Mouse (Mus musculus) kidney, embryonic 15.5 days (tissue): ENCODE results near the gene E330034G19Rik. TPM values are rescaled to one million over a fixed set of nuclear protein-coding genes. Genes with fewer than 3 reads are reported as not detected.
A peak's percentile ranks its signal among the peaks of the same experiment; 100 is the strongest.

Experiments used
- ATAC-seq: fragments of 200-750 bp; cut with Nextera tagmentation; replicated peaks from 2 replicates; pipeline ENCODE4 v1.8.0; 2017; ENCODE audit warnings: moderate TSS enrichment; ENCODE audit not compliant: low FRiP score
- H3K27ac ChIP-seq: fragments of 300-500 bp; sonication (generic); 2 replicates; pipeline ENCODE4 v1.5.1; 2015; ENCODE audit warnings: mild to moderate bottlenecking, inconsistent platforms
- H3K27me3 ChIP-seq: fragments of 300-500 bp; sonication (generic); 2 replicates; pipeline ENCODE4 v1.6.1; 2015; ENCODE audit warnings: inconsistent platforms
- H3K36me3 ChIP-seq: fragments of 300-500 bp; sonication (generic); 2 replicates; pipeline ENCODE4 v1.6.1; 2015; ENCODE audit warnings: inconsistent platforms
- H3K4me1 ChIP-seq: fragments of 300-500 bp; sonication (generic); 2 replicates; pipeline ENCODE4 v1.6.1; 2015; ENCODE audit warnings: inconsistent platforms
- H3K4me2 ChIP-seq: fragments of 300-500 bp; sonication (generic); 2 replicates; pipeline ENCODE4 v1.6.1; 2015; ENCODE audit warnings: moderate library complexity, mild to moderate bottlenecking, inconsistent platforms
- H3K4me3 ChIP-seq: fragments of 300-500 bp; sonication (generic); replicated peaks from 2 replicates; pipeline ENCODE4 v1.5.1; 2015; ENCODE audit warnings: mild to moderate bottlenecking, inconsistent platforms
- H3K9ac ChIP-seq: fragments of 300-500 bp; sonication (generic); 2 replicates; pipeline ENCODE4 v1.6.1; 2015; ENCODE audit warnings: mild to moderate bottlenecking, inconsistent platforms
- H3K9me3 ChIP-seq: fragments of 300-500 bp; sonication (generic); replicated peaks from 2 replicates; pipeline ENCODE4 v1.6.1; 2016; ENCODE audit warnings: inconsistent platforms
- WGBS: fragments of 180-500 bp; shearing (Covaris S2); methylation state at CpG from one replicate; pipeline ENCODE4 v1.1.7; 2015; ENCODE audit warnings: mixed read lengths; 5-methylcytosine and 5-hydroxymethylcytosine counted together
- polyA plus RNA-seq: library from polyadenylated mRNA; unstranded; fragments of >200 nt; fragmentation: Nextera tagmentation; extraction: Ambion mirVana; gene quantifications from 2 replicates; pipeline ENCODE4 v1.2.1, GENCODE M21; 2015

The E330034G19Rik gene
- polyA plus RNA-seq: not detected in 2 replicates

DNA sequence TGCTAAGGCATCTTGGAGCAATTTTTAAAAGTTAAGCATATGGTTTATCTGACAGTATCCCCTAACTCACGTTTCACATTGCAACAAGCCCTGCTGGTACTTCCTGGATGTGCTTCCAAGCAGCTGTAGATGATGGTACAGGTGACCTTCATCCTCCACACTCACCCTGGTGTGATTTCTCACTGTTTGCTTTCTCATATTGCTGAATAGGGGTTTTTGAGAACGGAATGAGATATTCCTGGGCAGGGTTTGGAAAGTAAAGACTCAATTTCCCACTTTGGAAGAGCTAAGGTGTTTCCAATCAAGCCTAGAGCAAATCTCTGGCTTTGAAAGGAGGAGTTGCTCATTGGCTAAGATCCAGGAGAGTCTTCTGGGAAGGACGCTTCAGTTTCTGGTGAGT lies at the start of gene E330034G19Rik:
TSS of gene E330034G19Rik (plus strand) at position 301 of the 400 bp plus-strand sequence.
- Histone ChIP-seq H3K4me3 (no peak within 1 kb of the TSS), H3K4me1 (no peaks in the 10 kb centered on the region), H3K9ac (no peak within 1 kb of the TSS), H3K9me3 (no peaks in the 10 kb centered on the region), H3K4me2 (no peak within 1 kb of the TSS), H3K36me3 (no peaks in the 10 kb centered on the region), H3K27me3 (no peaks in the 10 kb centered on the region), H3K27ac (no peak within 1 kb of the TSS)
- no peak for ATAC-seq
- WGBS: 58% methylated on average over 3 of the region's 3 CpGs

DNA sequence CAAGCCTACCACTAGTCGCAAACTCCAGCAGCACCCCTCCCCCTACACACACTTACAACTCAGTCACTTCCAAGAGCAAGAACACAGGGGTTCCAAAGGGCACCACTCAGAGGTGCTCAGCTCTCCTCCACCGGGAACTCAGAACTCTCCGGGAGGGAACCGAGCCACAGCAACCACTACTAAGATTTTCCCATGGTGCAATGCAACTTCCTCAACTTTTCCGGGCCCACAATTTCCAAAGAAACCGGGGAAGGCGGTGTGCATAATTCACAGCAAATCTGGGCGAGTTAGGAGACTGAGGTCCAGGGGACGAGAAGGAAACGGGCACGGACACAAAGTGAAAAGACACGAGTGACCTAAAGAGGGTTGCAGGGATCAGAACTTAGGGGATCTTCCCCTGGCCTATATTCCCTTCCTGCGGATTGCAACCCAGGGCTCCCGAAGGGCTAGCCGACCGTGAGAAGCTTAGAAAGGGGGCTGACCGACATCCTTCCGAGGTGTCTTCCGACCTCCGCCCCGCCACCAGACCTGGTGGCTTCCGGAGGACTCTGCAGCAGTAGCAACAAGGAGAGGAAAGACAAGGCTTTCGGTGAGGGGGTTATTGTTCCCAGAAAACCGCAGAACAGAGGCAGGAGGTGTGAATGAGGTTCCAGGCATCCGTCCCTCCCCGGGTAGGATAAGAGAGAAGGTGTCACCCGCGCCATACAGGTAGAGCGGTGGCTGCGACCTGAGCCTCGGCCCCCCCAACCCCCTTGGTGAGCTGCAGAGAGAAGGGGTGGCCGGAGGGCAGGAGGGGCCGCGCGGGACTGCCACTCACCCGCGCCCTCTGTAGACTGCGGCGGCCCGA lies 48.5 kb upstream of the E330034G19Rik start:
- WGBS: under 1% methylated on average over 40 of the region's 40 CpGs
- peak; percentile 59; the same call in 1 of the 2 replicates for ATAC-seq

DNA sequence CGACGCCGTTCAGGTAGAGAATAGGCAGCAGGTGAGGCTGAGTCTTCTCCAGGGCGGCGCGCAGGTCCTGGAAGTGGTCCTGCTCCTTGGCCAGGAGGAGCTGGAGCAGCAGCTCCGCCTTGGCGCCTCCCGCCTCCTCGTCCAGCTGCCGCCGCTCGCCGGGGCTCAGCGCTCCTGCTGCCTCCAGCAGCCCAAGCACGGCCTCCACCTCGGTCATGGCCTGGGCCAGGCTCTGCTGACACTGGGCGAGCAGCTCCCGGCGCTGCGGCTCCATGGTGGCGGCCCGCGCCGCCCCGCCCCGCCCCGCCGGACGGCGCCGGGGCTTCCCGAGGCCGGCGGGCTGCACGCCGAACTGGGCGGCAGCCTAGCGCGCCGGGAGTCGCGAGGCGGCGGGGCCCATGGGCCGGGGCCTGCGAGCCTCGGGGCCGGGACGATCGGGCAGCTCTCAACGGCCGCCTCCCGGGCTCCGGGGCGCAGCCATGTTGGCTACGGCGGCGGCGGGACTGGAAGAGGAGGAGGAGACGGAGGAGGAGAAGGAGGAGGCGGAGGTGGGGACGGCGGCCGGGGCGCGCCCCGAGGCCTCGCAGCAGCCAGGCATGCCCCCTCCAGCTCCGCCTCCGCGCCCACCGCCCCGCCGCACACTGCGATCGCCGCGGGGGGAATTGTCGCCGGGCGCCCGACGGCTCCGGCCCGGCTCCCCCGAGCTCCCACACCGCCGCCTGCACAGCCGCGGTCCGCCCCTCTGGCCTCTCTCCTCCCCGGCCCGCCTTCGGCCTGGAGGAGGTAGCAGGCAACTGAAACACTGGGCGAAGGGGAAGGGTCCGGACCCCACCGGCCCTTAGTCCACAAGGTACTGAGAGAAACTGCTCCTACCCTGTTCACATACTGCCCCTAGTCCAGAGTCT lies 47.6 kb upstream of the E330034G19Rik start, which contains the start of gene Dlg5:
TSS of gene Dlg5 (minus strand) at position 744 of the 905 bp plus-strand sequence.
- Histone ChIP-seq H3K4me3 (peak within 1 kb of the TSS; percentile 84), H3K9me3 (no peaks in the 10 kb centered on the region), H3K4me1 (peaks cover 19% of the 10 kb centered on the region), H3K9ac (peak within 1 kb of the TSS; percentile 81), H3K27ac (peak within 1 kb of the TSS; percentile 94), H3K4me2 (peak within 1 kb of the TSS; percentile 91), H3K36me3 (peaks cover 14% of the 10 kb centered on the region), H3K27me3 (no peaks in the 10 kb centered on the region)
- peak; percentile 89 for ATAC-seq
- WGBS: under 1% methylated on average over 82 of the region's 98 CpGs

More for the DNA sequence above, 48.5 kb upstream of the E330034G19Rik start:
- H3K36me3 ChIP-seq: peaks cover 14% of the 10 kb centered on the region
- H3K27ac ChIP-seq: peak overlapping the region; percentile 94
- H3K9ac ChIP-seq: peak overlapping the region; percentile 81
- H3K27me3 ChIP-seq: no peaks in the 10 kb centered on the region
- H3K4me3 ChIP-seq: peak overlapping the region; percentile 84
- peaks cover 21% of the 10 kb centered on the region for H3K4me1 ChIP-seq
- H3K9me3 ChIP-seq: no peaks in the 10 kb centered on the region
- peak overlapping the region; percentile 91 for H3K4me2 ChIP-seq

DNA sequence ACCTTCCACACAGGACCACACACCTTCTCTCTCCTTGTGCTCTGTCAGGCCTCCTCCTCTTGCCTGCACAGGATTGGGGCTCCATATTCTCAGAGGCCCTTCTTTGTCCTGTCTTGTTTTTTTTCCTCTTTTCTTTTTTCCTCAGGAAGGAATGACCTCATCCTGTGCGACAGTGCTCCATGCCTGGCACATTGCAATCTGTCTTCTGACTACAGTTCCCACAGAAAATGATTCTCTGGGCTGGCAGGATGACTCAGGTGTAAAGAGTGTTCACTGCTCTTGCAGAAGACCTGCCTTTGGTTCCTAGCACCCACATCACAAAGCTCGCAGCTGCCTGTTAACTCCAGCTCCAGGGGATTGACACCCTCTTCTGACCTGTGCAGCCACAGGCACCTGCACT lies 43.1 kb upstream of the E330034G19Rik start:
- no peak for ATAC-seq
- no peak overlapping the region for H3K4me3 ChIP-seq
- WGBS: 59% methylated on average over 2 of the region's 2 CpGs

DNA sequence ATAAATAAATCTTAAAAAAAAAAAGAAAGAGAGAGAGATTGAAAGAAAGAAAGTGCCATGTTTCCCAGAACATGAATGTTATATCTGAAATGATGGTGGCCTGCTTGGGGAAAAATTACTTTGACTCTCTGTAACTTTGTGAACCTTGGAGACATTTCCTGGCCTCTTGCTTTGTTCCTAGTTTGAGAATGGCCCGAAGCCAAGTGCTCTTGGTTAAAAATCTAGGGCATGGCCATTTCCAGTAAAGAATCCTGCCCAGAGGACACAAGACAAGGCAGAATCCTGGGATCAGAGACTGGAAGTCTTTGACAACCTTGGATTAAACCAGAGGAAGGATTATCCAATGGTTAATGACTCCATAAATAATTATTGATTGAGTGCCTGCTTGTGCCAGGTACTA lies 41.7 kb upstream of the E330034G19Rik start:
- Histone ChIP-seq H3K4me1 (peaks cover 23% of the 10 kb centered on the region), H3K4me2 (no peak overlapping the region), H3K4me3 (no peak overlapping the region), H3K27ac (no peak overlapping the region), H3K9ac (no peak overlapping the region), H3K27me3 (no peaks in the 10 kb centered on the region), H3K36me3 (no peaks in the 10 kb centered on the region), H3K9me3 (no peaks in the 10 kb centered on the region)
- no peak for ATAC-seq
- WGBS: 77% methylated on average over 1 of the region's 1 CpGs

More for the DNA sequence above, 43.1 kb upstream of the E330034G19Rik start:
- Histone ChIP-seq H3K36me3 (no peaks in the 10 kb centered on the region), H3K27me3 (no peaks in the 10 kb centered on the region), H3K4me1 (peaks cover 27% of the 10 kb centered on the region), H3K27ac (no peak overlapping the region), H3K4me2 (no peak overlapping the region), H3K9ac (no peak overlapping the region), H3K9me3 (no peaks in the 10 kb centered on the region)

DNA sequence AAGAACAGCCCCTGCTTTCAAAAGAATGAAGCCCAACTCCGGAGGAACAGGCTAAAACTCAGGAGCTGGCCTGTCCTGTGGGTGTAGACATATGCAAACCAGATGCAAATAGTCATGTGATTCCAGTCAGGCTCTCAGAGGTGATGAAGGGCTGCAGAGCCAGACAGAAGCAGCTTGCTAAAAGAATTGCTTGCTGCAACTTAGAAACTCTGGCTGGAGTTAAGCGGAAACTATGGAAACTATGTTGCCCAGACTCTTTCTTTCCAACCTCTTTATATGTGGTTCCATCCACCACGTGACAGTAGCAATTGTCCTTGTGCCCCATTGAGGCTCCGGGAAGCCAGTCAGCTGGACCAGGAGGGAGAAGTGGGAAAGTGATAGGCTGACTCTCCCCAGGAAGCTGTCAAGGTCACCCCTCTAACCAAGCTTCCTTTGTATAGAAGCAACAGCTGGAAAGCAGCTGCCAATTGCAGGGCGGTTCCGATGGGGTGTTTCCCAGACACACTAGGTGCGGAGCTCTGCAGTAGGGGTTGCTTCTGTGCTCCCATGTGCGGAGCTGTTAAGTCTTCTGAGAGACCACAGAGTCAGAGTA lies 39.3 kb upstream of the E330034G19Rik start:
- Histone ChIP-seq H3K36me3 (no peaks in the 10 kb centered on the region), H3K27me3 (no peaks in the 10 kb centered on the region), H3K9ac (no peak overlapping the region), H3K27ac (peak overlapping the region; percentile 87), H3K4me2 (peak overlapping the region; percentile 46), H3K4me1 (peaks cover 23% of the 10 kb centered on the region), H3K9me3 (no peaks in the 10 kb centered on the region), H3K4me3 (no peak overlapping the region)
- 7% methylated on average over 8 of the region's 8 CpGs for WGBS
- ATAC-seq: peak; percentile 94

DNA sequence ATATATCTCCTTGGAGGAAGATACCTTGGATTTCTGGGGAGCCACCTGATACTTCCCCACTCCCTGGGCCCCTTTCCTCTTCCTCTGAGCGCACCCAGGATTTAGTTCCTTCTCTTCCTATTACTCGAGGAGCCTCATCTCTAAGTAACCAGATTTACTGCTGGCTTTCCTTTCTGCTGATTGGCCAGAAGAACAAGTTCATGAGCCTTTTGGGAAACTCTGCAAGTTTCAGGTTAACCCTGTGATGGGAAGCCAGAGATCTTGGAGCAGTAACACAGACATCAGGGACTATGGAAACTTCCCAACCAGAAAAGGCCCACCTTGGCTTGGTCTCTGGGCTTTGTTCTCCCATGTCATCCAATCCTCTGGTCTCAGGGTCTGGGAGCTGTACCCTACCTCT lies 37.1 kb upstream of the E330034G19Rik start:
- Histone ChIP-seq H3K27ac (no peak overlapping the region), H3K36me3 (no peaks in the 10 kb centered on the region), H3K27me3 (no peaks in the 10 kb centered on the region), H3K9ac (no peak overlapping the region), H3K4me1 (peaks cover 23% of the 10 kb centered on the region), H3K4me2 (no peak overlapping the region), H3K9me3 (no peaks in the 10 kb centered on the region), H3K4me3 (no peak overlapping the region)
- 46% methylated on average over 2 of the region's 2 CpGs for WGBS
- no peak for ATAC-seq

DNA sequence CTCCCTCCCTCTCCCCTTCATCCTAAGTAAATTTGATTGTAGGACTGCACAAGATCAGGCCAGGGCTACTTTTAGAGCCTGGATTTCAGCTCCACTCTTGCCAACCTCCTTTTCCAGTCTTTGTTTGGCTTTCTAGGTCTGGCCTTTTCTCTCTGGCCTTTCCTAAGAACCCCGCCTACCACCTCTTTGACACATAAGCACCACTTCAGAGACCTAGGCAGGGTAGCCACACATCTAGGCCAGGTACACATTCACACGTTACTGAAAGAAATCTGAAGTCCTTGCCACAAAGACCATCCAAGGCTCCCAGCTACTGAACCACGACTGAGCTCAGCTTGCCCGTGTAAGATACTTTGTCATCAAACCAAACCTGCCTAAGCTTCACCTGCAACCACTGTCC lies 32.6 kb upstream of the E330034G19Rik start:
- ATAC-seq: no peak
- Histone ChIP-seq H3K4me2 (no peak overlapping the region), H3K9me3 (no peaks in the 10 kb centered on the region), H3K27me3 (no peaks in the 10 kb centered on the region), H3K36me3 (no peaks in the 10 kb centered on the region), H3K4me3 (no peak overlapping the region), H3K9ac (no peak overlapping the region), H3K4me1 (peaks cover 8% of the 10 kb centered on the region), H3K27ac (no peak overlapping the region)
- WGBS: 54% methylated on average over 4 of the region's 4 CpGs

DNA sequence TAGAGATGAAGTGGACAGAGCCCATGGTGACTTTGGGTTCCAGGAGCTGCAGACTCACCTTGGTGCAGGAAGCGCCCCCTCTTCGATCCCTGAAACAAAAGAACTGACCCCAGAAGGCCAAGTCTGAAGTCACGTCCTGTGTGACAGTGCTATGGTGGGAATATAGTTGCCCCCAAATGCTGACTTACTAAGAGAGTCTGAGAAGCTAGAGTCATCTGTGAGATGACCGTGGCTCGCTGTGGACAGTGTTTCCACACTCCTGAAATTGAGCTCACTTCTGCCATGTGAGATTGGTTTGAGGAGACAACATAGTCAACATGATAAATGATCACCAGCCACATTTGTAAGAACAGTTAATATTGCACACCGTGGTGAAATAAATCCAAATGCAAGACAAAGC lies 30.6 kb upstream of the E330034G19Rik start:
- H3K4me1 ChIP-seq: peaks cover 8% of the 10 kb centered on the region
- 57% methylated on average over 6 of the region's 6 CpGs for WGBS
- H3K27me3 ChIP-seq: no peaks in the 10 kb centered on the region
- no peak overlapping the region for H3K9ac ChIP-seq
- H3K27ac ChIP-seq: no peak overlapping the region
- no peaks in the 10 kb centered on the region for H3K9me3 ChIP-seq
- no peak overlapping the region for H3K4me2 ChIP-seq
- no peak for ATAC-seq
- no peaks in the 10 kb centered on the region for H3K36me3 ChIP-seq
- no peak overlapping the region for H3K4me3 ChIP-seq

DNA sequence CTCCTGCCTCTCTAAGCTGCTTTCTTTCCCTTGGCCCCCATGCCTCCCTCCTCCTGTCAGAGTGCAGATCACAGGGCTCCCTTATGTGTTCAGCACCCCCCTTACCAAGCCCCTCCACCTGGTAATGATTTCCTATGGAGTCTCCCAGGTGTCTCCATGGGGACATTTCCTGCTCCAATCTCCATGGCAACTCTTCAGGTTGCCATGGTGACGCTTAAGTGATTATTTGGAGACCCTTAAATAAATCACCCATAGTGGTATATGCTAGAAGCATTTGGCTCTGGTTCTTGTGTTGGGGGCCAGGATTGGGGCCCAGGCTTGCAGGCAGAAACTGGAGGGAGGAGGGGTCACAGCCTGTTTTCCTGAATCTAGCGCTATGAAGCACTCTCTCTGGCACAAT lies 30.1 kb upstream of the E330034G19Rik start:
- H3K4me1 ChIP-seq: peaks cover 8% of the 10 kb centered on the region
- no peaks in the 10 kb centered on the region for H3K27me3 ChIP-seq
- no peaks in the 10 kb centered on the region for H3K36me3 ChIP-seq
- H3K4me2 ChIP-seq: no peak overlapping the region
- no peak overlapping the region for H3K4me3 ChIP-seq
- H3K9ac ChIP-seq: no peak overlapping the region
- H3K9me3 ChIP-seq: no peaks in the 10 kb centered on the region
- 51% methylated on average over 2 of the region's 2 CpGs for WGBS
- ATAC-seq: 0 out of 2 replicates have a peak, but pooled peaks have one; percentile 25
- H3K27ac ChIP-seq: no peak overlapping the region

DNA sequence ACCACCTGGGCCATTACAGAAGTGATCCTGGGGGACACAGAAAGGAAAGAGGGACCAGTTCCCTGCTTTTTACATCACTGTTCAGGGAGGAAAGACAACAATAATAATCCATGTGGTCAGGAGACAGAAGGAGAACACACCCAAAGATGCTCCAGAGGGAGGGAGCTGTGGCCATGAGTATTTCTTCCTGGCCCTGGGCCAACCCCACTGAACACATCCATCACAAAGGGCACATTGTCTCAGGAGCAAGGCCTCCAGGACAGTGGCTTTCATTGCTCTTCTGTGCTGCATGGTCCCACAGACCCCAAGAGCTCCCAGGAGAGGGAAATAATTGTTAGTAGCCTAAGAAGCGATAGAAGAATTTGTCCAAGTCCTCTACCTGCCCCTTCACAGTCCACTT lies 23.4 kb upstream of the E330034G19Rik start:
- ATAC-seq: no peak
- Histone ChIP-seq H3K4me3 (no peak overlapping the region), H3K9me3 (no peaks in the 10 kb centered on the region), H3K9ac (no peak overlapping the region), H3K27me3 (peaks cover 5% of the 10 kb centered on the region; the same call in 1 of the 2 replicates), H3K4me1 (no peaks in the 10 kb centered on the region), H3K4me2 (no peak overlapping the region), H3K36me3 (no peaks in the 10 kb centered on the region), H3K27ac (no peak overlapping the region)
- 76% methylated on average over 1 of the region's 1 CpGs for WGBS
